Mouse (Mus musculus): ENCODE measurements at regions not wholly inside any gene's neighbourhood (a gene's known extent, or its start where the extent isn't known, plus 50 kb on each side); places are given as distances from the start of the nearest gene placed in this dataset.

GRCm38 (mm10) chr16:93533205-93533604 is 70.7 kb downstream of the Setd4 start:
- no peak for DNase-seq (ENCODE audit: low spot score)

GRCm38 (mm10) chr16:93531937-93532336 is 71.9 kb downstream of the Setd4 start:
- no peak for DNase-seq (ENCODE audit: low spot score)

- no peak for DNase-seq (ENCODE audit: low spot score)
Measured at GRCm38 (mm10) chr16:93522485-93522884, 81.4 kb downstream of the Setd4 start.

- no peak for DNase-seq (ENCODE audit: low spot score)
Measured at GRCm38 (mm10) chr16:93520481-93520880, 83.4 kb downstream of the Setd4 start.

GRCm38 (mm10) chr16:93518620-93519019 is 85.2 kb downstream of the Setd4 start:
- no peak for DNase-seq (ENCODE audit: low spot score)

- DNase-seq (ENCODE audit: low spot score), result no peak
Measured at GRCm38 (mm10) chr16:93516793-93517192, 87.1 kb downstream of the Setd4 start.

DNA sequence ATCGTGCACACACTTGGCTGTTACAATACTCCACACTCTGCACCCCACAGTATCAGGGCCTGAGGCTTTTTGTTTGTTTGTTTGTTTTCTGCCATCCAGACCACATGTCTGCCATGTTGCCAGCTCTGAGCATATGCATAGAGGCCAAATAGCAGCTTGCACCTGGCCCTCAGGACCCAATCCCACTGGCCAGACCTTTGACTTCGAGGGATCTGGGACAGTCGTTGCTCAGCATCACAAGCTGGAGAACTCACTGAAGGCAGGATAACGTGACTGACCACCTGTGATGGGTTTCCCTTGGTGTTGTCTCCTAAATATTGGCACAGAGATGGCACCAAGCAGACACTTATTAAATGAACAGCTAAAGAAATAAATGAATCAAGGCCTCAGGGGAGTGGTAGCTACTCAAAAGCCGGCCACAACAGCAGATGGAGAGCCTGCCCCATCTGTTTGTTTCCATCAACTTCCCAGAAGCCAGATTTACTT is 88.4 kb downstream of the Setd4 start:
- peak; percentile 12 for DNase-seq (ENCODE audit: low spot score)

DNA sequence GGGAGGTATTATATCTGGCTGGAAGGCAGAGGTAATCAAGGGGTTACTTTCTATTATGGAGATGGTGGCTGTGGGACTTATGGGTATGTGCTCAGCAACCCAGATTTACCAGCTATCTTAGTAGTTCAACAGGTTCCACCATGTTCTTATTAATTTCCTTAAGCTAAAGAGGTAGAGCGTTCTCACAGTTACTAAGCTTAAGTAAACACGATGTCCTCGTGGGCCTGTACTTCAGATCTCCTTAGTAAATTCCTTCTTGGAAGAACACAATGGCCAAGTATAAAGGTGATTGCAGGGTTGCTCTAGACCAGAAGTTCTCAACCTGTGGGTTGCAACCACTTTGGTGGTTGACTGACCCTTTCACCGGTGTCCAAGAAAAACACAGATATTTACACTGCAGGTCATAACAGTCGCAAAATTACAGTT is 90.2 kb downstream of the Setd4 start:
- no peak for DNase-seq (ENCODE audit: low spot score)

GRCm38 (mm10) chr16:93511988-93512387 is 91.9 kb downstream of the Setd4 start:
- DNase-seq (ENCODE audit: low spot score), result no peak

GRCm38 (mm10) chr16:93511517-93511916 is 92.3 kb downstream of the Setd4 start:
- no peak for DNase-seq (ENCODE audit: low spot score)

- no peak for DNase-seq (ENCODE audit: low spot score)
Measured at GRCm38 (mm10) chr16:93498800-93499199, 105.1 kb downstream of the Setd4 start.

DNA sequence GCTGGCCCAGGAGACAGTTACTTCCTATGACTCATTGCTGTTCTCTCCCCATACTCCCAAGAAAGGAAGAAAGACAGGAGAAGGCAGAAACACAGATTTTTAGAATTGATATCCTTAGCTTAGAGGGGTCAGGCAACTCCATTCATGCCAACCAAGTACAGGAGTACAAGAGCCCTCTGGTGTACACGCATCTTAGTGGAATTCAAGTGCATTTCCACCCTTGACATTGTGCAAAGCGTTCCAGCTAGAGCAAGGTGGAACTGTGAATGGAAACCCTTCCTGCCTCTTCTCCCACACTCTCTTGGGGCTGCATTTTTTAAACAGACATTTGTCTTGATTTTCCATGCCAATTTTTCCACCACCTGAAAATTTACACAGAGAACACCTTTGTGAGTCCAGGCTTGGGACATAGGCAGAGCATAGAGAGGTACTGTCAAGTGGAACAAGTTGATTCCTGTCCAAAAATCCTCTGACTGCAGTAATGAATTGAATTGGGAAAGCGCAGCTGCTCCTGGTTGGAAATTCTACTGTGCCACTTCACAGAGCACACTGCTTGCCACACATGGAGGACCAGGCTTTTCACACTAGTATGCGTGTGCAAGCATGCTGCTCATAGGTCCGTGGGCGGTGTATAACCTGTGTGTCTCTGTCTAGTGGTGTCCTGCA is 110.4 kb downstream of the Setd4 start:
- DNase-seq (ENCODE audit: low spot score), result no peak

DNA sequence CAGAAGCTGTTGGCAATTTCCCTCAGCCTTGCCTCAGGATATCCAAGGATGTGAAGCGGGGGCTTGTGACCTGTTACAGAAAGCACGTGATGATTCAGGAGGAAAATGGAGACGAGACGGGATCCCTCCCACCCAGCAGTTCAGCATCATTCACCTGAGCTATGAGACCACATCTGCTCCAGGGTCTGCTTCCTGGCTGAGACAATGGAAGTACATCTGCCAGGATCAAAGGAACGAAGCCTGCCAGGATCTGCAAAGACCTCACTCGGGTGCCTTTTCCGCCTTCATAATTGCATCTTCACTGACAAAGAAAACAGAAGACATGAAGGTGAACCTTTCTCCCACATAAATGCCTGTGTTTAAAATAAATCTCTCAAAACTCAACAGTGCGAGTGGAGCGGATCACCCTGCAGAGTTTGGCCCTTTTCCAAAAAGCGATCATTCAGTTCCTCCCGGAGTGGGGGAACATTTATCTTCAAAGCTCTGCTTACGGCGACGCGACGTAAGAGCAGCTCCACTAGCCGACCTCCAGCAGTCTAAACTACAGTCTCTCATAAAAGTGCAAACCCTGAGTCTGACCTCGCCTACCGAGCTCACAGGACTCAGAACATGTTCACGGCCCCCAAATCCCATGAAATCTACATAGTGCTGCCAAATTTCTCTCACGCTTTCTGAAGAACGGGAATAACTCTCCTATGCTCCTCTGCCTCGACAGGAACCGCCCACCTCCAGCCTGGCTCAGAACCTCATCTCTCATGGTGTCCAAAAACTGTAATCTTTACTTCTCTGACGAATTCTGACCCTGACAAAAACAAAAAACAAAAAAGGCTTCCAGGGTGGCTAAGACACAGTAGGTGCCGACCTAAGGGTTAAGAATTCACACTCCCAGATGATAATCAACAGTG is 117.0 kb downstream of the Setd4 start:
- no peak for DNase-seq (ENCODE audit: low spot score)

GRCm38 (mm10) chr16:93469957-93470356 is 133.9 kb downstream of the Setd4 start:
- DNase-seq (ENCODE audit: low spot score), result no peak

DNA sequence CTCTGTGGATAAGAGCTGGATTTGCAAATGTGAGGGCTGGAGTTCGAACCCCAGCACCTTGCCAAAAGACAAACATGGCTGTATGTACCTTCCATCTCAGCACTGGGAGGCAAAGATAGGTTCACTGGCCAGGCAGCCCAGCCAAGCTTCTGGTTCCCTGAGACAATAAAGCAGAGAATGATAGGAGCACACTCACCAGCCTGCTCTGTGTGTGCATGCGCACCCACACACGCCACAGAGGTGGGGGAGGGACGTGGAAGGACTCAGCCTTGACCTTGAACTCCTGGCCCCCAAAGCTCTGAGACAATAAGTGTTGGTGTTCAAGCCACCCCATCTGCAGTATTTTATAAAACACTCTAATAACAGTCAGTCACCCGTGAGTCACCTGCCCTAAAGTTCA is 138.1 kb downstream of the Setd4 start:
- DNase-seq (ENCODE audit: low spot score), result no peak

DNA sequence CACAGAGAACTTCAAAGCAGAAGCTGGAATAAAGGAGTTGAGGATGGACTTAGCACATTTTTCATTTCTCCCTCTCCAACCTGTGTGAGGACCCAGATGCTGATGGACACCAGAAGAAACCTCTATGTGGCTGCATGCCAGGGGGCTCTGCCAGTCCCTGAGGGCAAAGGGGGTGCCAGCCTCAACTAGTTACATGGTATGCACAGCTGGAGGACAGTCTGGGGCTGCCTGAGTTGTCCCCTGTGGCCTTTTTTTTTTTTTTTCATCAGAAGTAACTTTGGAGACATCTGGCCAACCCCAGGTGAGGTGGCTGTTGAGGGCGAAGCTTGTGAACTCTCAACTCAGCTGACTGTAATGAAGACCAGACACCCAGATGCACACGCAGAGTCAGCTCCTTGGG is 139.0 kb downstream of the Setd4 start:
- no peak for DNase-seq (ENCODE audit: low spot score)

- DNase-seq (ENCODE audit: low spot score), result no peak
Measured at GRCm38 (mm10) chr16:93463405-93463804, 140.5 kb downstream of the Setd4 start.

DNA sequence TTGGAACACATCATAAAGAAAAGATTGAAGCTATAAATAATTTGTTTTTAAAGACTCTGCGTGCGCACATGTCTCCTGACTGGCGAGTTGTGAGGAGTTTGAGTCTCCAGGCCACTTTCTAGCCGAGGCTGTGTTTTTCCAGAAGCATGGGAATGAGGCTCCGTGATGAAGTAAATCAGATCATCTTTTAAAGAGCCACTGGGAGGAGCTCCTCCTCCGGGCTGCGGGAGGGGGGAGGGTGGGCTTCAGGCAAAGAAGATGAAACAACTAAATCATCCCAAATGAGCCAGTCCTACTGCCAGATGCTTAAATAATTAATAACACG is 141.6 kb downstream of the Setd4 start:
- no peak for DNase-seq (ENCODE audit: low spot score)

- DNase-seq (ENCODE audit: low spot score), result no peak
Measured at GRCm38 (mm10) chr16:93461406-93462285, 142.2 kb downstream of the Setd4 start.

DNA sequence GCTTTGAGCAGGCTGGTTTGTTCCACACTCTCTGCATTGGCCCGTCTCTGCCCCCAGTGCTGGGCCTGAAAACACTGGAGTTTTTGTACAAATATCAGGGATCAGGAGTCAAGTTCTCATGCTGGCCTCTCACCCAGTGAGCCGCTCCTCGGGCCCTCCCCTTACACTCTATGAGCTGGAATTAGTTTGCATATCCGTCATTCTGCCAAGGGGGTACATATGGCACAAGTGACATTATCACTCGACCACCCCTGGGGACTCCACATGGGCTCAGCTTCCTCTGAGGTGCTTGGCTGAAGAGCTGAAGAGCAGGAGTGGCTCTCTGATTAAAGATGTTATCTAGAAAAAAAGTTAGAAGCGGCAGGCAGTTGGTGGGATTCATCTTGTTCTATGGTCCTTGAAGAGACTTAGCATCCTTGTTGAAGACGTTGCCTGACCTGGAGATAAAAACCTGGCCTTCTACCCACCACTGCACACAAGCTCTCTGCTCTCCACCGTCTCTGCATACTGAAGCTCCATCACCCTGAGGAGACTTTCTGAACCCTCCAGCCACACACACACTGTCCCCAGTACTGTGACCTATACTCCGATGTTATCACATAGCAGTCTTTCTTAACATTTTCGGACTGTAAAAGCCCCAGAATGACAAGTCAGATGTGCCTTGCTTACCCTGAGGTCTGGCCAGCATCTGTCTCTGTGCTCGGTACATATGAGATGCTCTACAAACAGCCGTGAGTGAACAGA is 144.2 kb downstream of the Setd4 start:
- DNase-seq (ENCODE audit: low spot score), result no peak

DNA sequence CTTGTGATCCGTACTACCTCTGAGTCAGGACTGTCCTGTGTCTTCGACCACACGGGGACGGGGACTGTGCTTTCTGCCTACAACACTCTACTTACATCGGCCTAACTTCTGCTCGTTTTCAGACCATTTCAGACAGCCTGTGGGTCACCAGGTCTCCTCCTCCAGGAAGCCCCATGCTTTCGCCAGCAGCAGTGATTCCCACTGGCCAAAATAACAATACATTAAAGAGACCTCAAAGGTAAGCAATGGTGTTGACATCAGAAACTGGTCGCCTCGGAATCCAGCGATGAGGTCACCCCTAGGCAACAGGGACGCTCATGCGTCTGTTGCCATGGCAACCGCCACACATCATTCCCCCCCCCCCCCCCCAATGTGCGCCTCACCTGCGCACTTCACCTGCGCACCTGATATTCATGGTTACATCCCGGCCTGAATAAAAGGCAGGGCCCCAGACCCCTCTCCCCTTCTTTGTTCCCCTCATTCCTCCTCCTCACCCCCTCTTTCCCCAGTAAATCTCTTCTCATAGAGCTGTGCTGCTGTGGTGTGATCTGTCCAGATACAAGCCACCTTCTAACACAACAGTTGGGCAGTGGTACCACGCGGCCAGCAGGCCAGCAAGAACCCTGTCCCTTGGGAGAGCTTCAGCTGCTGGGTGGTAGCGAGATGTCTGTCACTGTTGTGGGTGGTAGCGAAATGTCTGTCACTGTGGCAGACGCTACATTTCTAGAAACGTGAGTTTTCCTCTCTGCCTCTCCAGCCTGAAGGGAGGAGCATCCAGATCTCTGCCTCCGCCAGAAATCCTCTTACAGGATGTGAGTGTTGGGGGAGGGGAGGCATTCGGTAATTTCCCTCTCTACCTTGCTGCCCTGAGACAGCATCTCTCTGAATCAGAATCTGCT is 145.0 kb downstream of the Setd4 start:
- DNase-seq (ENCODE audit: low spot score), result no peak
